Mouse (Mus musculus): ENCODE data around the gene Bbof1. TPM values are rescaled to one million over a fixed set of nuclear protein-coding genes. Genes with fewer than 3 reads are reported as not detected.

Gene Bbof1
- polyA plus RNA-seq, 1 experiment from 2014 or later: 1.9 TPM

- Histone ChIP-seq H3K9ac (ENCODE audit: low read depth, low read length) (no peak overlapping the region), H3K27ac (ENCODE audit: low read depth, low read length) (no peak overlapping the region), H3K9me3 (ENCODE audit: control insufficient read depth, low read length) (no peaks in the 10 kb centered on the region), H3K4me3 (ENCODE audit: low read length) (no peak overlapping the region), H3K4me2 (replicated peaks; ENCODE audit: low read depth, low read length) (no peak overlapping the region), H3K27me3 (ENCODE audit: control insufficient read depth, insufficient read depth, low read length) (no peaks in the 10 kb centered on the region), H3K36me3 (ENCODE audit: control insufficient read depth, insufficient read depth, low read length) (no peaks in the 10 kb centered on the region; the same call in 1 of the 2 replicates), H3K4me1 (ENCODE audit: control insufficient read depth, insufficient read depth, low read length) (no peaks in the 10 kb centered on the region)
- no peak for ATAC-seq (ENCODE audit: low FRiP score, low TSS enrichment)
- 88% methylated on average over 4 of the region's 4 CpGs for WGBS
Measured at GRCm38 (mm10) chr12:84382369-84382768, 26.5 kb upstream of the Bbof1 start.

GRCm38 (mm10) chr12:84384644-84385081 lies 24.2 kb upstream of the Bbof1 start:
- WGBS: 78% methylated on average over 5 of the region's 5 CpGs
- ATAC-seq (ENCODE audit: low FRiP score, low TSS enrichment): no peak

GRCm38 (mm10) chr12:84385408-84385807 lies 23.5 kb upstream of the Bbof1 start:
- Histone ChIP-seq H3K4me3 (ENCODE audit: low read length) (no peak overlapping the region), H3K4me1 (ENCODE audit: control insufficient read depth, insufficient read depth, low read length) (no peaks in the 10 kb centered on the region), H3K9ac (ENCODE audit: low read depth, low read length) (no peak overlapping the region), H3K9me3 (ENCODE audit: control insufficient read depth, low read length) (no peaks in the 10 kb centered on the region), H3K36me3 (ENCODE audit: control insufficient read depth, insufficient read depth, low read length) (no peaks in the 10 kb centered on the region; the same call in 1 of the 2 replicates), H3K27me3 (ENCODE audit: control insufficient read depth, insufficient read depth, low read length) (no peaks in the 10 kb centered on the region), H3K4me2 (replicated peaks; ENCODE audit: low read depth, low read length) (no peak overlapping the region), H3K27ac (ENCODE audit: low read depth, low read length) (no peak overlapping the region)
- ATAC-seq (ENCODE audit: low FRiP score, low TSS enrichment): no peak
- 94% methylated on average over 4 of the region's 4 CpGs for WGBS

More at GRCm38 (mm10) chr12:84384644-84385081, 24.2 kb upstream of the Bbof1 start:
- no peaks in the 10 kb centered on the region for H3K4me1 ChIP-seq (ENCODE audit: control insufficient read depth, insufficient read depth, low read length)
- no peak overlapping the region for H3K9ac ChIP-seq (ENCODE audit: low read depth, low read length)
- H3K9me3 ChIP-seq (ENCODE audit: control insufficient read depth, low read length): no peaks in the 10 kb centered on the region
- H3K4me2 ChIP-seq (replicated peaks; ENCODE audit: low read depth, low read length): no peak overlapping the region
- no peaks in the 10 kb centered on the region; the same call in 1 of the 2 replicates for H3K36me3 ChIP-seq (ENCODE audit: control insufficient read depth, insufficient read depth, low read length)
- no peaks in the 10 kb centered on the region for H3K27me3 ChIP-seq (ENCODE audit: control insufficient read depth, insufficient read depth, low read length)
- H3K4me3 ChIP-seq (ENCODE audit: low read length): no peak overlapping the region
- no peak overlapping the region for H3K27ac ChIP-seq (ENCODE audit: low read depth, low read length)

- no peak overlapping the region for H3K9ac ChIP-seq (ENCODE audit: low read depth, low read length)
- no peaks in the 10 kb centered on the region for H3K9me3 ChIP-seq (ENCODE audit: control insufficient read depth, low read length)
- H3K36me3 ChIP-seq (ENCODE audit: control insufficient read depth, insufficient read depth, low read length): no peaks in the 10 kb centered on the region; the same call in 1 of the 2 replicates
- H3K27ac ChIP-seq (ENCODE audit: low read depth, low read length): no peak overlapping the region
- no peaks in the 10 kb centered on the region for H3K27me3 ChIP-seq (ENCODE audit: control insufficient read depth, insufficient read depth, low read length)
- WGBS: 86% methylated on average over 8 of the region's 8 CpGs
- H3K4me2 ChIP-seq (replicated peaks; ENCODE audit: low read depth, low read length): no peak overlapping the region
- no peaks in the 10 kb centered on the region for H3K4me1 ChIP-seq (ENCODE audit: control insufficient read depth, insufficient read depth, low read length)
- no peak for ATAC-seq (ENCODE audit: low FRiP score, low TSS enrichment)
- H3K4me3 ChIP-seq (ENCODE audit: low read length): no peak overlapping the region
Measured at GRCm38 (mm10) chr12:84388097-84388496, 20.8 kb upstream of the Bbof1 start.

- Histone ChIP-seq H3K27ac (ENCODE audit: low read depth, low read length) (no peak overlapping the region), H3K9ac (ENCODE audit: low read depth, low read length) (no peak overlapping the region), H3K4me1 (ENCODE audit: control insufficient read depth, insufficient read depth, low read length) (no peaks in the 10 kb centered on the region), H3K4me2 (replicated peaks; ENCODE audit: low read depth, low read length) (no peak overlapping the region), H3K4me3 (ENCODE audit: low read length) (no peak overlapping the region), H3K36me3 (ENCODE audit: control insufficient read depth, insufficient read depth, low read length) (no peaks in the 10 kb centered on the region; the same call in 1 of the 2 replicates), H3K9me3 (ENCODE audit: control insufficient read depth, low read length) (no peaks in the 10 kb centered on the region), H3K27me3 (ENCODE audit: control insufficient read depth, insufficient read depth, low read length) (no peaks in the 10 kb centered on the region)
- no peak for ATAC-seq (ENCODE audit: low FRiP score, low TSS enrichment)
- 65% methylated on average over 14 of the region's 14 CpGs for WGBS
Measured at GRCm38 (mm10) chr12:84388774-84389400, 20.0 kb upstream of the Bbof1 start.

GRCm38 (mm10) chr12:84390336-84390735 lies 18.5 kb upstream of the Bbof1 start:
- WGBS: 88% methylated on average over 6 of the region's 6 CpGs
- no peak for ATAC-seq (ENCODE audit: low FRiP score, low TSS enrichment)
- H3K9ac ChIP-seq (ENCODE audit: low read depth, low read length): no peak overlapping the region
- H3K4me2 ChIP-seq (replicated peaks; ENCODE audit: low read depth, low read length): no peak overlapping the region
- H3K4me3 ChIP-seq (ENCODE audit: low read length): no peak overlapping the region
- H3K27ac ChIP-seq (ENCODE audit: low read depth, low read length): no peak overlapping the region
- no peaks in the 10 kb centered on the region for H3K9me3 ChIP-seq (ENCODE audit: control insufficient read depth, low read length)
- no peaks in the 10 kb centered on the region for H3K27me3 ChIP-seq (ENCODE audit: control insufficient read depth, insufficient read depth, low read length)
- no peaks in the 10 kb centered on the region for H3K4me1 ChIP-seq (ENCODE audit: control insufficient read depth, insufficient read depth, low read length)
- H3K36me3 ChIP-seq (ENCODE audit: control insufficient read depth, insufficient read depth, low read length): no peaks in the 10 kb centered on the region; the same call in 1 of the 2 replicates

- ATAC-seq (ENCODE audit: low FRiP score, low TSS enrichment): no peak
- Histone ChIP-seq H3K4me3 (ENCODE audit: low read length) (no peak overlapping the region), H3K36me3 (ENCODE audit: control insufficient read depth, insufficient read depth, low read length) (no peaks in the 10 kb centered on the region), H3K9ac (ENCODE audit: low read depth, low read length) (no peak overlapping the region), H3K9me3 (ENCODE audit: control insufficient read depth, low read length) (no peaks in the 10 kb centered on the region), H3K27ac (ENCODE audit: low read depth, low read length) (no peak overlapping the region), H3K4me1 (ENCODE audit: control insufficient read depth, insufficient read depth, low read length) (no peaks in the 10 kb centered on the region), H3K27me3 (ENCODE audit: control insufficient read depth, insufficient read depth, low read length) (no peaks in the 10 kb centered on the region), H3K4me2 (replicated peaks; ENCODE audit: low read depth, low read length) (no peak overlapping the region)
- WGBS: 91% methylated on average over 4 of the region's 4 CpGs
Measured at GRCm38 (mm10) chr12:84392681-84393080, 16.2 kb upstream of the Bbof1 start.

GRCm38 (mm10) chr12:84393847-84394246 lies 15.0 kb upstream of the Bbof1 start:
- 83% methylated on average over 5 of the region's 5 CpGs for WGBS
- ATAC-seq (ENCODE audit: low FRiP score, low TSS enrichment): no peak
- H3K27me3 ChIP-seq (ENCODE audit: control insufficient read depth, insufficient read depth, low read length): no peaks in the 10 kb centered on the region

GRCm38 (mm10) chr12:84396947-84397679 lies 11.8 kb upstream of the Bbof1 start:
- ATAC-seq (ENCODE audit: low FRiP score, low TSS enrichment): no peak
- no peaks in the 10 kb centered on the region for H3K36me3 ChIP-seq (ENCODE audit: control insufficient read depth, insufficient read depth, low read length)
- H3K4me2 ChIP-seq (replicated peaks; ENCODE audit: low read depth, low read length): no peak overlapping the region
- no peaks in the 10 kb centered on the region for H3K27me3 ChIP-seq (ENCODE audit: control insufficient read depth, insufficient read depth, low read length)
- no peaks in the 10 kb centered on the region for H3K4me1 ChIP-seq (ENCODE audit: control insufficient read depth, insufficient read depth, low read length)
- H3K9me3 ChIP-seq (ENCODE audit: control insufficient read depth, low read length): no peaks in the 10 kb centered on the region
- H3K9ac ChIP-seq (ENCODE audit: low read depth, low read length): no peak overlapping the region
- H3K4me3 ChIP-seq (ENCODE audit: low read length): no peak overlapping the region
- H3K27ac ChIP-seq (ENCODE audit: low read depth, low read length): no peak overlapping the region
- WGBS: 79% methylated on average over 14 of the region's 14 CpGs

More at GRCm38 (mm10) chr12:84393847-84394246, 15.0 kb upstream of the Bbof1 start:
- Histone ChIP-seq H3K27ac (ENCODE audit: low read depth, low read length) (no peak overlapping the region), H3K4me3 (ENCODE audit: low read length) (no peak overlapping the region), H3K4me2 (replicated peaks; ENCODE audit: low read depth, low read length) (no peak overlapping the region), H3K4me1 (ENCODE audit: control insufficient read depth, insufficient read depth, low read length) (no peaks in the 10 kb centered on the region), H3K36me3 (ENCODE audit: control insufficient read depth, insufficient read depth, low read length) (no peaks in the 10 kb centered on the region), H3K9me3 (ENCODE audit: control insufficient read depth, low read length) (no peaks in the 10 kb centered on the region), H3K9ac (ENCODE audit: low read depth, low read length) (no peak overlapping the region)
